Mouse (Mus musculus): Measurements from ENCODE around the gene Ankrd61.

- TF ChIP-seq POLR2A (IDR thresholded peaks at IDR 0.05; ENCODE audit: low read depth, low read length) (no peak), CTCF (conservative IDR thresholded peaks at IDR 0.05; ENCODE audit: insufficient read depth, insufficient read length, low read depth, low read length) (no peak)
These were observed 27.4 kb upstream of the Ankrd61 start for GRCm38 (mm10) chr5:143924781-143925452.
